Comparison of ENCODE assay signal across 25 mouse cellular contexts in genomic region chr9:89228122-89228521, GRCm38 (mm10). TPM values are rescaled to one million over a fixed set of nuclear protein-coding genes. Genes with fewer than 3 reads are reported as not detected.
A peak's percentile ranks its signal among the peaks of the same experiment; 100 is the strongest.
DNase-seq lines count a peak whose midpoint lies in the region; ATAC-seq and TF ChIP-seq lines count a peak whose summit lies in the region.
"Had no signal": no experiment of that assay in that cellular context is flagged by ENCODE, and none has a peak within 500 bp of the region (broad histone marks: within the 10 kb centered on the region; RNA-seq: fewer than 3 reads in every experiment).

No protein-coding gene starts in this region.

- H3K4me2 ChIP-seq in hindbrain, postnatal 0 days (ENCODE audit: low read depth, low read length), result no peak overlapping the region
- H3K4me2 ChIP-seq: embryonic facial prominence, embryonic 13.5 days; forebrain, embryonic 12.5 days; heart, embryonic 13.5 days; hindbrain, embryonic 14.5 days had no signal

- no peak overlapping the region for H3K4me3 ChIP-seq in hindbrain, postnatal 0 days (ENCODE audit: low read length)
- H3K4me3 ChIP-seq: embryonic facial prominence, embryonic 13.5 days; forebrain, embryonic 12.5 days; heart, embryonic 13.5 days had no signal

- no peaks in the 10 kb centered on the region for H3K27me3 ChIP-seq in hindbrain, postnatal 0 days (ENCODE audit: insufficient read depth, low read length)
- H3K27me3 ChIP-seq: embryonic facial prominence, embryonic 13.5 days; forebrain, embryonic 12.5 days; heart, embryonic 13.5 days; Patski had no signal

- DNase-seq in lung, postnatal 36 days, result peak; percentile 43
- DNase-seq in lung, adult 18-20 months, result no peak
- peak; percentile 63 to 66 for DNase-seq in B cell, adult 2 months
- DNase-seq in spleen, postnatal 4 days (ENCODE audit: low spot score in 2 of 2), result peak; percentile 22 to 63
- DNase-seq in hindbrain, postnatal 0 days (ENCODE audit: low spot score), result no peak
- no peak for DNase-seq in Muller cell, postnatal 12 days (ENCODE audit: inconsistent ontology term)
- DNase-seq: adrenal gland, postnatal 14 days; cerebellum, adult 11-12 months; cerebellum, adult 9-10 months; cerebellum, postnatal 25 days; gastrocnemius, postnatal 10 days; heart, postnatal 4 days had no signal

- no peaks in the 10 kb centered on the region for H3K4me1 ChIP-seq in hindbrain, postnatal 0 days (ENCODE audit: insufficient read depth, low read length)
- H3K4me1 ChIP-seq: embryonic facial prominence, embryonic 13.5 days; forebrain, embryonic 12.5 days; heart, embryonic 13.5 days had no signal

- no peak overlapping the region for H3K9ac ChIP-seq in hindbrain, postnatal 0 days (replicated peaks; ENCODE audit: low read length)
- H3K9ac ChIP-seq: embryonic facial prominence, embryonic 13.5 days; forebrain, embryonic 12.5 days; heart, embryonic 13.5 days; hindbrain, embryonic 14.5 days had no signal

- no peak overlapping the region for H3K27ac ChIP-seq in hindbrain, postnatal 0 days
- H3K27ac ChIP-seq: embryonic facial prominence, embryonic 13.5 days; forebrain, embryonic 12.5 days; heart, embryonic 13.5 days; hindbrain, embryonic 14.5 days had no signal

- no peak for TF ChIP-seq CTCF in hindbrain, postnatal 0 days (IDR thresholded peaks at IDR 0.05; ENCODE audit: low read depth)

- ATAC-seq in granulocyte monocyte progenitor cell, adult 5-6 weeks (replicated peaks; ENCODE audit: poor library complexity, severe bottlenecking), result peak; percentile 70
- no peak for ATAC-seq in hindbrain, postnatal 0 days
- ATAC-seq: activated CD4-positive, CD25-positive, alpha-beta regulatory T cell, adult 4 months; CD4-positive, CD25-positive, alpha-beta regulatory T cell, adult 4 months; forebrain, embryonic 16.5 days; Patski had no signal

- H3K9me3 ChIP-seq in hindbrain, postnatal 0 days (ENCODE audit: low read length), result no peaks in the 10 kb centered on the region
- H3K9me3 ChIP-seq: embryonic facial prominence, embryonic 13.5 days; forebrain, embryonic 12.5 days; heart, embryonic 13.5 days had no signal

- 88% methylated on average over 7 of the region's 7 CpGs for WGBS in hindbrain, postnatal 0 days

- H3K36me3 ChIP-seq in hindbrain, postnatal 0 days (ENCODE audit: insufficient read depth, low read length), result no peaks in the 10 kb centered on the region
- H3K36me3 ChIP-seq: embryonic facial prominence, embryonic 13.5 days; forebrain, embryonic 12.5 days; heart, embryonic 13.5 days had no signal

RNA-seq across cellular contexts. Expression of gene Mthfs, which starts 17.6 kb away (rescaled TPM):
- 34.7 and 46.4 TPM in 2 replicates for total RNA-seq in granulocyte monocyte progenitor cell, adult 5-6 weeks (2014; fragmentation: Nextera tagmentation)
- total RNA-seq in granulocyte monocyte progenitor cell, adult 5-6 weeks (2017), result 11.1 and 33.7 TPM in 2 replicates
- total RNA-seq in hindbrain, postnatal 0 days (2014; rRNA removed), result 5.3 and 11.1 TPM in 2 replicates
- 22.5 and 23.7 TPM in 2 replicates for polyA plus RNA-seq in hindbrain, postnatal 0 days (2015; fragmentation: Nextera tagmentation; extraction: Ambion mirVana)

RNA-seq across cellular contexts. Expression of gene Gm29094, which starts 28.9 kb away (rescaled TPM):
- total RNA-seq in granulocyte monocyte progenitor cell, adult 5-6 weeks (2014; fragmentation: Nextera tagmentation), result not detected in 2 replicates
- 1.1 TPM in 1 of 2 replicates, not detected in the other for total RNA-seq in granulocyte monocyte progenitor cell, adult 5-6 weeks (2017)
- total RNA-seq in hindbrain, postnatal 0 days (2014; rRNA removed), result 2.0 TPM in 1 of 2 replicates, not detected in the other
- not detected in 2 replicates for polyA plus RNA-seq in hindbrain, postnatal 0 days (2015; fragmentation: Nextera tagmentation; extraction: Ambion mirVana)
- total RNA-seq: adrenal gland, adult 18-20 months; adrenal gland, postnatal 14 days; gastrocnemius, postnatal 10 days; MEL had no signal
- polyA plus RNA-seq: embryonic facial prominence, embryonic 13.5 days; forebrain, embryonic 16.5 days; frontal cortex, adult 2 months; gonadal fat pad, adult 2 months; heart, embryonic 13.5 days; hindbrain, embryonic 14.5 days; Patski had no signal

RNA-seq across cellular contexts. Expression of gene Bcl2a1b, which starts 29.1 kb away (rescaled TPM):
- not detected in 2 replicates for total RNA-seq in granulocyte monocyte progenitor cell, adult 5-6 weeks (2014; fragmentation: Nextera tagmentation)
- 3.0 TPM in 1 of 2 replicates, not detected in the other for total RNA-seq in granulocyte monocyte progenitor cell, adult 5-6 weeks (2017)
- 0.16 TPM in 1 of 2 replicates, not detected in the other for total RNA-seq in hindbrain, postnatal 0 days (2014; rRNA removed)
- polyA plus RNA-seq in hindbrain, postnatal 0 days (2015; fragmentation: Nextera tagmentation; extraction: Ambion mirVana), result 2.4 and 2.6 TPM in 2 replicates
- total RNA-seq: MEL had no signal
- polyA plus RNA-seq: forebrain, embryonic 12.5 days; Patski had no signal

Comparison
In these comparisons a context has a peak if more than half of its experiments do, and no peak if none do; other contexts are left out.
1. DNase-seq: peak in lung, postnatal 36 days (single experiment), B cell, adult 2 months (2 of 2) and spleen, postnatal 4 days (2 of 2); none in lung, adult 18-20 months (0 of 2), hindbrain, postnatal 0 days (single experiment) and Muller cell, postnatal 12 days (single experiment).